Mouse (Mus musculus): Measurements from ENCODE around the gene Ppox.

Ppox gene

DNA sequence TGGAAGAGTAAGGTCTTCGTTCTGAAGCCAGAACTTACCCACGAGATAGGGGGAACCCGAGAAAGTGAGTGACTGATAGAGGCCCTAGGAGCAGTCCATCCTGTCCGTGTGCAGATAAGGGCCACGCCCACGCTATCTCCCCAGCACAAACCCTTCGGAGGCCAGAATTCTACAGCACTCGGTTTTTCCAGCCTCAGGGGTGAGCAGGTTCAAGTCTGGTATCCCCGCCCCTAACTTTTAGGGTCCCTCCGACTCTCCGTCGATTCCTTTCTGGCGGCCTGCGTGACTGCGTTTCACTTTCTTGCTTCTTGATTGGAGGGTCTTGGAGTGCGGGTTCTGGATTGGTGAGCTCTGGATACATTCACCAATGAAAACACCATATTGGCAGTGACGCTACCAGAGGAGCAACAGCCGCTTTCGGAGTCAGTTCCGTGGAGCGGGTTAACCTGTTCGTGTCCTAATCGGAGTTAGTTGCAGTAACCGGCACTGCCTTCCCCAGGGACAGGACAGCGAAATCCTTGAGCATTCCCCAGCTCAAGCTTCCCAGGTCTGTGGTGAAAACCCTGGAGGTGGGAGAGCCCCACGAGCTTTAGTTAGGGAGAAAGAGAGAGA, at the start of gene Ppox:
Gene Ppox, minus strand, starts transcription at position 271 of the 612 bp plus-strand sequence.
- WGBS: 0% methylated on average over 26 of the region's 26 CpGs

DNA sequence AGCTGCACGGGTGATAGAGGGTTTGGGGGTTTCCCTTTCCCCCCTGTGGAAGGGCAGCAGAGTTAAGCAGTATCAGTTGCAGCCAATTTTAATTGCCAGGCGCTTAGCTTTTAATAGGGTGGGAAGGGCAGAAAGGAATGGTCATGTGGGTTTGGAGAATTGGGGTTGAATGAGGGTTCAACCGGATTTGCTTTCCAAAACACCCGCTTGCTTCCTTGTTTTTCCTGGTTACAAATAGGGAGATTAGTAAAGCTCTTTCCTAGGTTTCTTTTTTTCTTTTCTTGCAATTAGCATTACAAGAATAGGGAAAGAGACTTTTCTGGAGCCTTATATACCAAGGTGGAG, 49.2 kb upstream of the Ppox start:
- WGBS: 2% methylated on average over 4 of the region's 4 CpGs

DNA sequence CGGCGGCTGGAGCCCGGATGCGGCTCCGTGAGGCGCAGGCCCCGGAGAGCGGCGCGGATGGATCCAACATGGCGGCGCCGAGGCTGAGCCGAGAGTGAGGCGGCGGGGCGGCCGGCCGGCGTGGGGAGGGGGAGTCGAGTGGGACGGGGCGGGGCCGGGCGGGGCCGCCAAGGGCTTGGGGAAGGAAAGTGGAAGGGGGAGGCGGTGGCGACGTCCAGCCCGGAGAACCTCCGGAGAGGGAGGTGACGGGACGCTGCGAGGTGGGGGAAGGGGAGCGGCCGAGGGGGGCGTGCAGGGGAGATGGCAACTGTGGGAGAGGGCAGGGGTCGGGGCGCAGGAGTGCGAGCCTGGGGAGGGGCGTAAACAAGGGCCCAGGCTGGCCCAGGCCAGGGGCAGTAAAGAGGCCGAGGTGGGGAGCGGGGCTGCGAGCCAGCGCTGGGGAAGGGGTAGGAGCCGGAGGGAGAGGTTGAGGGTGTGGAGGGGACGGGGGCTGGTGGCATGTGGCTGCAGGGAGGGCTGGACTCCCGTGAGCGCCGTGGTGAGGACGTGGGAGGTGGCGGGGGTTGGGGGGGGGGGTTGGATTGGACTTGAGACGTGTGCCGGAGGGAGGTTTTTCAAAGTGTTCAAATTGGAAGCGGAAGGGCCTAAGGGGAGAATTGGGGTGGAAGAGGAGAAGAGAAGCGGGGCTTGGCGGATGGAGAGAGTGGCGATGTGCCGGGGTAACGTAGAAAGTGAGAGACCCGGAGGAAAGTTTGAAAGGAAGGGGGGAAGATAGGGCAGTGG, 48.6 kb upstream of the Ppox start:
- WGBS: 1% methylated on average over 58 of the region's 61 CpGs

DNA sequence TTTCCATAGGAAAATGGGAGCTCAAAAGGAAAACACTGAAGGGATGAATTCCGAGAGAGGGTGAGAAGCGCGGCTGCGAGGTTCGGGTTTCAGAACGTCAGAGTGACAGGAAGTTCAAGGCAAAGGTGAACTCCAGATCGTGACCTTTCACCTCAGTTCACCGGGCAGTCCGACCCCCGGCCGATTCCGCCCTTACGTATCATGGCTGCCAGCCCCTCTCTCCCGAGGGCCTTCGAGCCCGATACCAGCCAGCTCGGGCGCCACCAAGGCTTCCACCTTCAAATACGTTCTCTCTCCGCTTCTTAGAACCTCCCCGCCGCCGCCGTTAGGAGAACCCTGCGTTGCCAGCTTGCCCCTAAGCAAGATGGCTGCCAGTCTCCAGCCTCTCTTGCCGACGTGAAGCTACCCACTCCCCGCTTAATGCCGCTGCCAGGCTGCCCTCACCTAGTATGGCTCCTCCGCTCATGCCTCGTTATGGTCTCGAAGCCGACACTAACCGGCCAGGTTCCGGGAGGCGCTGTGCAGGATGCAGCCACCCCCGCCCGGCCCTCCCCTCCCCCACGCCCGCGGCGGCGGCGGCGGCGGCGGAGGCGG, 48.0 kb upstream of the Ppox start, which contains the start of gene Dedd:
Gene Dedd, plus strand, starts transcription at position 307 of the 594 bp plus-strand sequence.
- under 1% methylated on average over 39 of the region's 48 CpGs for WGBS

DNA sequence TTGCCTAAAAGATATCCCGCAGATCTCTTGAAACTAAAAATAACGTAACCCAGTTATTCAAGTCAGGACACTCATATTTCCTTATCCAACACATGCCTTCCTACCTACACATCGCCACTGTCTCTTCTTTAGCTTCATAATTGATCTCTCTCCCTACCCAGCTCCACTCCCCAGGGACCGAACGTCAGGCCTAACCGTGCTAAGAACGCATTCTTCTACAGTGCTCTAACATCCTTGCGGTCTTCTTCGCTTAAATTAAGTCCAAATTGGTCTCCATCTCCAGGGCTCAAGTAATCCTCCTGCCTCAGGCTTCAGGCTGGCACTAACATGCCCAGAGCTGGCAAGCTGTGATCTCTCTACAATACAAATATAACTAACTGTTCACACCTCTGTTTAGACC, 47.3 kb upstream of the Ppox start:
- WGBS: 12% methylated on average over 9 of the region's 9 CpGs

DNA sequence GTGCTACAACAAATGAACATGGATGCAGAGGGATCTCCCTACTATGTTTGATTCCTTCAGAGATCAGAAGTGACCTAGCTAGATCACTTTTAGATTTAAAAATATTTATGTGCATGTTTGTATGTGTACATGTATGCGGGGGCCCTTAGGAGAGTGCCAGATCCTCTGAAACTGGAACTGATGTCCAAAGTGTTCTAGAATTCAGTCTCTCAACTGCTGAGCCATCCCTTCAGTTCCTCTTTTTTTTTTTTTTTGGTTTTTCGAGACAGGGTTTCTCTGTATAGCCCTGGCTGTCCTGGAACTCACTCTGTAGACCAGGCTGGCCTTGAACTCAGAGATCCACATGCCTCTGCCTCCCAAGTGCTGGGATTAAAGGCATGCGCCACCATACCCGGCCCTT, 45.6 kb upstream of the Ppox start:
- 68% methylated on average over 4 of the region's 4 CpGs for WGBS

DNA sequence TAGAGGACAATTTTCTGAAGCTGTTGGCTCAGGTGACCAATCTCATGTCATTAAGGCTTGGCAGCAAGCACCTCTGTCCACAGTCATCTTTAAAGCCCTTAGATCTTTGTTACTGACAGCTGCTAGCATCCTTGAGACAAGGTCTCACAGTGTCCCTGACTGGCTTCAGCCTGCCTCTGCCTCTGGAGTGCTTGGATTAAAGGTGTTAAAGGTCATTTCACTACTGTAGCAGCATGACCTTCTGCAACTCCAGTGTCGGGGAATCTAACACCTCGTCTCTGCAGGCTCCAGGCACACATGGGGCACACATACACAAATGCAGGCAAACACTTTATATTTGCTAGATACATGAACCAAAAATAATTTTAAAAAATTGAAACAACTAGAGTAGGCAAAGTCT, 44.6 kb upstream of the Ppox start:
- WGBS: 86% methylated on average over 2 of the region's 2 CpGs

DNA sequence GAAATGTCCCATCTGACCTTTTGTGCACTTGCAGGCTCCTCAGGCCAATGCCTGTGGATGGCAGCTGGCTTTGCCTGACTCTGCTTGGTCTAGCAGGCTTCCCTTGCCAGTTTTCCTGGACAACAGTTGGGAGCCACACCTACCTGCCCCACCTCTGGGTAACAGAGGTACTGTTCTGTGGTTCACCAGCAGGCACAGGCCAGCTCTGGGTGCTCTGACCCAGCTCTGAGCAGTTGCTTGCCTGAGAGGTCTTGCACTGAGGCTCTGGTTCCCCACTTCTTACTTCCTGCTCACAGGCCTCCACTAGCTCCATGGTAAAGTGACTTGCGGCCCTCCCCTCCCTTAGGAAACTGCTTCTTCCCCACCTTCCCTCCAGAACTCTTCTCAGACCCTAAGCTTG, 41.0 kb upstream of the Ppox start:
- WGBS: 88% methylated on average over 1 of the region's 1 CpGs

DNA sequence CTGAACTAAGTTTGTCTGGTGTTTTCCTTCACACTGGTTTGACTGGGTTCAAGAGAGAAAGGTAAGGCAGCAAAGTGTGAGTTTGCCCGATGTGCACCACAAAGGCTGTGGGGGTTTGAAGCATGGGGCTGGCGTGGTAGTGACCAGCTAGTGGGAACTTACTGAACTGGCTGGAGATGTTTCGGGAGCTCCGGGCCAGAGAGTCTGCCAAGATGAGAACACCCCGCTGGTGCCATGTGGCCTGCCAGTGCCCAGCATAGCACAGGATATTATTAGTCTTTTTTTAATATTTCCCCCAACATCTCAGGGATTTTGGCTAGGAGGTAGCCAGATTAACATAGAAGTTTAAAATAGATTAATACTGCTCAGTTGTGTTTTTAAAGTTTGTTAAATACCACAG, 39.2 kb upstream of the Ppox start:
- 28% methylated on average over 5 of the region's 5 CpGs for WGBS

DNA sequence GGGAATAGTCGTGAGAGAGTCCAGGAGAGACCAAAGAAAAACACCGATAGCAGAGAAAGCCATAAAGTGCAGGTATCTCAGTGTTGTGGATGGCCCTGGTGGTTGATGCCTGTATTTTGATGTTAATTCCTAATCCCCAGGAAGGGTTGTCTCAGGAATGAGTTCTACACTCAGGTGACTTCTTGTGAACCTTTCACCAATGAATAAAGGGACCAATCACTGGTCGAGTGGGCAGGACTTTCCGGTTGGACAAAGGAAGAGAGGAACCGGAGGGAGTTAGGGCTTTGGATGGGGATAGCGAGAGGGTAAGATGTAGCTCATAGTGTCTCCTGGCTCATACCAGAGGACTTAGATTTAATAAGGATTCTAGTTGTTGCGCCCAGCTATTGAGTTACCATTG, 38.8 kb upstream of the Ppox start:
- 30% methylated on average over 7 of the region's 7 CpGs for WGBS

DNA sequence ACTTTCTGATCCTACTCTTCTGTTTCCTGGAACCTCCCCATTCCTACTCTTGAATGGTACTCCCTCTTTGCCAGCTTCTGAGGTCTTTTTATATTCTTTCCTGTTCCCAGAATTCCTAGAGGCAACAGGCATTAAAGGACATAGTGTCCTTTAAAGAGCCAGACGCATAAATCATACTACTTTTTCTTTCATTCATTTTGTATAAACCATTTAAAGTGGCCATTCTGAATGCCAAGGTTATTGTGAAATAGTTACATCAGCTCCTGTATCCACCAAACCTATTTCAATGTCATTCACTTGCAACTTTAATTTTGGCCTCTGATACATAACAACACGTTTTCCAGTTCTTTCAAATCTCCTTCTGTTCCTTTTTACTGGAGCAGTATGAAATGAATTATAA, 28.3 kb upstream of the Ppox start:
- WGBS: 42% methylated on average over 2 of the region's 2 CpGs

DNA sequence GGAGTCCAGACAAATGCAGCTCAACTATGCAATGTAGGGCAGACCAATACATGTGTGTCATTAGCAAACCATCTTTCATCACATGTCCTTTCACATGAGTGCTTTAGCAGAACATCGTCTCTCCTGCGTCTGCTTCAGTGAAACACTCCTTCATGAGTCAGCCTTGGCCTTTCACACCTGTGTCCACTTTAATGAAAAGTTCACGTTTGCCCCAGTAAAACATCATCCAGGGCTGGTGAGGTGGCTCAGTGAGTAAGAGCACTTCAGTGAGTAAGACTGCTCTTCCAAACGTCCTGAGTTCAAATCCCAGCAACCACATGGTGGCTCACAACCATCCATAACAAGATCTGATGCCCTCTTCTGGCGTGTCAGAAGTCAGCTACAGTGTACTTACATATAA, 25.2 kb upstream of the Ppox start:
- 71% methylated on average over 5 of the region's 5 CpGs for WGBS

DNA sequence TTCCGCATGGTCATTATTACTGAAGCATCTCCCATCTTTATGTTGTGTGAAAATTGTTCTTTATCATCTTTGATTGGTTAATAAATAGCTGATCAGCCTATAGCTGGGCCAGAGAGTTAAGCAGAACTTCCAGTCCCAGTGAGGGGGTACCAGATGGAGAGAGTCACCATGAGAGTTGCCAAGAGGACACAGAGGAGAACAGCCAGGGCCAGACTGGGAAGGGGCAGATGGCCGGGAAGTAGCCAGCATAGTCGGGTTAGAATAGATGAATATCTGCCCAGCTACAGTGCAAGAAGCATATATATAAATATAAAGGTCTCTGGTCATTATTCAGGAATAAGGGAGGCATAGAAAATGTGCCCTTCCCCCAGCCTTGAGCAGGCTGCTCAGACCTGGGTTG, 17.2 kb upstream of the Ppox start:
- 79% methylated on average over 3 of the region's 3 CpGs for WGBS

DNA sequence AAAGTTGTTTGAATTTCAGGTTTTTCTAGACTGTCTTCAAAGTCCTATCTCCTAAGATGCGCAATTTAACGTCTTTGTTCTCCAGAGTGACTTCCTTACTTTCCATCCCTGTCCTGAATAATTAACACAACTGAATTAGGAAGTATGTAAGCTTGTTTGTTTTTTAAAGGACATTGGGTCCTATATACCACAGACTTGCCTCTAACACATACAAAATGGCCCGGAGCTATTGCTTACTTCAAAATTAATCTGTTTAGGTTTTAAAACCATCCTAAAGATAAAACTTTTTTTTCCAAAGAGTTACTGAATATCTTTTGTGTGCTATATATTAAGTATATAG, 14.0 kb upstream of the Ppox start:
- WGBS: 9% methylated on average over 3 of the region's 3 CpGs

DNA sequence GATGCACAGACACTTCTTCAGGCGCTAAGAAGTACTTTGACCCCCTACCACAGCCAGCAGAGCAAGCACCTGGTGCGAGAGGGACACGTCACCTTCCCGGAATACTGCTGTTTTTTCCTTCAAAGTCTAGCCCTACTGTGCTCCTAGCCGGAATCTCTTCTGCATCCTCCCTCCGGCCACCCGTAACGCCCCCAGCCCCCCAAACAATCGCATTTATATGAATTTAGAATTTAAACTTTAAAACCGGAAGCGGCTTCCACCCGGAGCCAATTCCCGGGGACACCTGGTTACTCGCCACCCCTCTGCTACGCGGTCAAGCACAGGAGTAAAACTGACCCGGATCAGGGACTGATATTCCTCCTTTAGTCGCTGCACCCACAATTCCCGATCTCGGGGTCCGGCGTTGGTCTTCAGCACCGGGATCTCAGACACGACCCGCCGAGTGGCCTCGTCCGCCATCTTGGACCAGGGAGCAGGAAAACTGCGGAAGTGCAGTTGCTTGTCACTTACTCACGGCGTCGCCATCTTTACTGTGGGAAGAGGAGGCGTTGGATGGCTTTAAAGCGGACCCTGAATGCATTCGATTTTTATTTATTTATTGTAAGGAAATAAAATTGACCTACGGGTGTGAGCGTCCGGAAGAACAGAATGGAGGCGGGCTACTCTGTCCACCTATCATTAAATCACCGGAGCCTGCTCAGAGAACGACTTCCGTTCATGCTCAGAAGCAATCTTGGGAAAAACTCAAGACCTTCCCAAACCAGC, 13.5 kb upstream of the Ppox start, which contains the start of gene Ufc1:
Gene Ufc1, minus strand, starts transcription at position 727 of the 765 bp plus-strand sequence.
- WGBS: under 1% methylated on average over 42 of the region's 42 CpGs

DNA sequence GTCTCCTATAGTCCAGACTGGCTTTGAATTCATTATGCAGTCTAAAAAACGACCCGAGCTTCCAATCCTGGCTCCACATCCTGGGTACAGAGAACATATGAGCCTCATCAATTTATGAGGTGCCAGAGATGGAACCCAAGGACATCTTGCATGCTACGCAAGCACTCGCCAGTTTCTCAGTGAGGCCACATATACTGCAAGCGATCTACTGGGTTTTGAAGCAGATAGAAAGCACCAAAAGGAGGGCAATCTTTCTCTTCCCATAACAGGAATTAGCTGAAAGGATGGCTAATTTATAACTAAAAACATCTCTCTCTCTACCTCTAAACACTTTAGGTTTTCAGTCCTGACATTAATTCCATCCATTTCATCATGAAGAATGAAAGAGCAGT, 12.9 kb upstream of the Ppox start:
- 16% methylated on average over 5 of the region's 5 CpGs for WGBS

DNA sequence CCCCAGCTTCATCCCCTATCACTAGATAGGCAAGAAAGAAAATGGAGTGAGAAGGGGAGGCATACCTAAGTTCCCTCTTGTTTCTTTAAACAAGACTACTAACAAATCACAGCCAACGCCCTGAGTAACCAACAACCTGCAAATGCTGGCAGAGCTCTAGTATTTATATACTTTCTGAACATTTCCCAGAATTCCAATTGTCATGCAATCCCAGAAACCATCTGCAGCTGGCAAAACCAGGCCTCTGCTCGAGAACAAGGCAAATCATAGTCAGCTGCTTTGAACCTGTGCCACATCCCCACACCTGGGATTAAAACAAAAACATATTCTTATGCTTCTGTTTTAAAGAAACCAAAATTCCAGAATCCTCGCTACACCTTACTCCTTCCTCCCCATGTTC, 12.4 kb upstream of the Ppox start:
- 52% methylated on average over 3 of the region's 3 CpGs for WGBS

DNA sequence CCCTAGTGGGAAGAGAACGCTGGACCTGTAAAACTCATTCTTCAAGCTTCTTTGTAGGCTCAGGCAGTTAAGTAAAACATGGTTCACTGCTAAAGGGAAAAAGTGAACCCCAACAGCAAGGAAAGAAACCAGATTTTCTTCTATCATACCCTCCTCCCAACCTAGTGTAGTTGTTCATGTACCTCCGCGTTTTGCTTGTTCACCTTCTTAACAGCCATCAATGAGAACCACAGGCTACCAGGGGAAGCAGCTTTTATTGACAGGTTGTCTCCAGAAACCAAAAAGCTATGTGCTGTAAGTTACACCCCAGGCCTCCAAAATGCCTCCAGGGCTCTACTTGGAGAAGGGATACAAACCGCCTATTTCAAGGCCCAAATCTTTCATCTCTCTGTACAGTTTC, 7.3 kb upstream of the Ppox start:
- 62% methylated on average over 4 of the region's 4 CpGs for WGBS

DNA sequence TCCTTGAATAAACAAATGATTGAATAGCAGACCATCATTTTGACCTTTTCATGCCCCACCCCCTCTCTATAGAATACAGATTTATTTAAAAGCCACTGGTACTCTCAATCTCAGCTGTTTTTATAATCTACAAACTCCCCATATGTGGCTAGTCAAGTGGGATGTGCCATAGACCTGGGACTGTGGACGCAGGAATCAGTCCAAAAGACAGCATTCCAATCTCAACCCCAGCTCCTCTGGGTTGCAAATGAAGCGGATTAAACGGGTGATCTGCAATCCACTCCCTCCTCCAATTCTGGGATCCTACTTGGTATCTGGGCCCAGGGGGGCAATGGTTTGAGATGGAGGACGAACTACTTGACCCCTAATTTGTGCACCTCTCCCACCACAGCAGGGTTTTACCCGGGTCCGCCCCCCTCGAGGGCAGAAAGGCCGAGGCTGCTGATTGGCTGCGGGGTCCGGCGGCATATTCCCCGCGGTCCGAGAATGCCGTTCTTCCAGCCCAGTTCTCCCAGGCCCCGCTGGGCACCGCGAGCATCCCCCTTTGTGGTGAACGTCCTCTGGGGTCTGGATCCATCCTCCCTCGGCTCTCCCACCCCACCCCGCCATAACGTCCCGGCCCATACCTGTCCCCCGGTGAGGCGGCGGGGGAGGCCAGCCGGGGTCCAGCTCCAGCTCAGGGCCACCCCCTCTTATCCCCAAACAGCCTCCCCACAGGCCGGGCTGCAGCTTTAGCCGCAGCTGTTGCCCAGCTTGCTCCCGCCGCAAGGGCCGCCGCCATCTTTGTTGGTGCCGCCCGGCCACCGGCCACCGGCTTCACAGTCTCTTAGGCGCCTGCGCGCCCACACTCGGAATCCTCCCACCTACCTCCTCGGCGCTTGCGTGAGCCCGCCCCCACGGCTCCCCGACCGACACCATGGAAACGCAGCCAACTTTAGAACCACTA, 6.4 kb upstream of the Ppox start, which contains the start of gene Usp21:
Gene Usp21, minus strand, starts transcription at position 856 of the 946 bp plus-strand sequence.
- under 1% methylated on average over 49 of the region's 49 CpGs for WGBS

DNA sequence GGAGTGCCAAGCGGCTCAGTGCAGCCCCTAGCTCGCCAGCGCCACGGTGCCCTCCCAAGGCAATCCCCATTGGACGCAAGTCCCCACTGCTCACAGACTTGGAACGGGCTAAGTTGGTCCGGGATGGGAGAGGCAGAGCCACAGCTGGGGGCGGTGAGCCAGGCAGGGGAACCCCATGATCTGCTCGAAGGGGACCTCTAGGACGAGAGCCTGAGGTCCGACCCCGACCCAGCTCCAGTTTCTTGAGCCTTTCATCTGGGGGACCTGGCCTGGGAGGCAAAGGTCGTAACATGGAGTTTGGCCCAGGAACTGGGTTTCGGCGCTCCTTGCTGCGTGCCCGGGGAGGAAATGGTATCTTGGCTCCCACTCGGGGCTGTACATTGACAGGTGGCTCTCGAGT, 5.5 kb upstream of the Ppox start:
- WGBS: 81% methylated on average over 19 of the region's 19 CpGs
